Mouse (Mus musculus): Measurements from ENCODE around the gene 4430402I18Rik. TPM values are rescaled to one million over a fixed set of nuclear protein-coding genes. Genes with fewer than 3 reads are reported as not detected.

The 4430402I18Rik gene
- polyA plus RNA-seq, 1 experiment from 2014 or later, result 0.44 TPM

GRCm38 (mm10) chr19:28995366-28995765 is 27.8 kb upstream of the 4430402I18Rik start:
- Histone ChIP-seq H3K27me3 (no peaks in the 10 kb centered on the region), H3K27ac (no peak overlapping the region), H3K4me1 (replicated peaks) (peaks cover 9% of the 10 kb centered on the region), H3K4me3 (replicated peaks) (no peak overlapping the region), H3K9me3 (no peaks in the 10 kb centered on the region), H3K36me3 (peaks cover 58% of the 10 kb centered on the region), H3K4me2 (no peak overlapping the region), H3K9ac (replicated peaks) (no peak overlapping the region)
- WGBS, result 96% methylated on average over 5 of the region's 5 CpGs
- ATAC-seq (ENCODE audit: insufficient number of reproducible peaks, insufficient read depth, low FRiP score, low TSS enrichment, low read depth), result no peak

- Histone ChIP-seq H3K27ac (no peak overlapping the region), H3K4me2 (no peak overlapping the region), H3K4me1 (replicated peaks) (peaks cover 9% of the 10 kb centered on the region), H3K9me3 (no peaks in the 10 kb centered on the region), H3K27me3 (no peaks in the 10 kb centered on the region), H3K4me3 (replicated peaks) (no peak overlapping the region), H3K9ac (replicated peaks) (no peak overlapping the region), H3K36me3 (peaks cover 53% of the 10 kb centered on the region)
- 91% methylated on average over 7 of the region's 7 CpGs for WGBS
- no peak for ATAC-seq (ENCODE audit: insufficient number of reproducible peaks, insufficient read depth, low FRiP score, low TSS enrichment, low read depth)
These were observed 27.3 kb upstream of the 4430402I18Rik start for GRCm38 (mm10) chr19:28994870-28995269.

- peaks cover 39% of the 10 kb centered on the region for H3K36me3 ChIP-seq
- H3K27me3 ChIP-seq, result no peaks in the 10 kb centered on the region
- peak overlapping the region; percentile 90 for H3K4me3 ChIP-seq (replicated peaks)
- H3K27ac ChIP-seq, result no peak overlapping the region
- WGBS, result 70% methylated on average over 5 of the region's 5 CpGs
- H3K9me3 ChIP-seq, result no peaks in the 10 kb centered on the region
- H3K9ac ChIP-seq (replicated peaks), result peak overlapping the region; percentile 86; the same call in 1 of the 2 replicates
- H3K4me1 ChIP-seq (replicated peaks), result peaks cover 9% of the 10 kb centered on the region
- H3K4me2 ChIP-seq, result peak overlapping the region; percentile 67
- no peak for ATAC-seq (ENCODE audit: insufficient number of reproducible peaks, insufficient read depth, low FRiP score, low TSS enrichment, low read depth)
These were observed 23.8 kb upstream of the 4430402I18Rik start for GRCm38 (mm10) chr19:28991391-28991790.

- Histone ChIP-seq H3K27me3 (no peaks in the 10 kb centered on the region), H3K36me3 (peaks cover 33% of the 10 kb centered on the region), H3K4me2 (peak overlapping the region; percentile 67), H3K4me3 (replicated peaks) (peak overlapping the region; percentile 90), H3K9me3 (no peaks in the 10 kb centered on the region), H3K9ac (replicated peaks) (peak overlapping the region; percentile 86), H3K27ac (peak overlapping the region; percentile 92), H3K4me1 (replicated peaks) (peaks cover 9% of the 10 kb centered on the region)
- peak; percentile 9 for ATAC-seq (ENCODE audit: insufficient number of reproducible peaks, insufficient read depth, low FRiP score, low TSS enrichment, low read depth)
- WGBS, result 1% methylated on average over 40 of the region's 41 CpGs
These were observed 23.1 kb upstream of the 4430402I18Rik start for GRCm38 (mm10) chr19:28990590-28991221.

GRCm38 (mm10) chr19:28990194-28990589 is 22.6 kb upstream of the 4430402I18Rik start, which contains the start of gene Cdc37l1:
Gene Cdc37l1 (plus strand): TSS chr19:28990352.
- peaks cover 28% of the 10 kb centered on the region for H3K36me3 ChIP-seq
- peak; percentile 97 for ATAC-seq (ENCODE audit: insufficient number of reproducible peaks, insufficient read depth, low FRiP score, low TSS enrichment, low read depth)
- no peaks in the 10 kb centered on the region for H3K9me3 ChIP-seq
- H3K4me1 ChIP-seq (replicated peaks), result peaks cover 9% of the 10 kb centered on the region
- peak within 1 kb of the TSS; percentile 90 for H3K4me3 ChIP-seq (replicated peaks)
- H3K27ac ChIP-seq, result peak within 1 kb of the TSS; percentile 92
- peak within 1 kb of the TSS; percentile 86 for H3K9ac ChIP-seq (replicated peaks)
- peak within 1 kb of the TSS; percentile 67 for H3K4me2 ChIP-seq
- WGBS, result under 1% methylated on average over 37 of the region's 37 CpGs
- no peaks in the 10 kb centered on the region for H3K27me3 ChIP-seq

- Histone ChIP-seq H3K4me3 (replicated peaks) (peak overlapping the region; percentile 90), H3K4me1 (replicated peaks) (peaks cover 9% of the 10 kb centered on the region), H3K9me3 (no peaks in the 10 kb centered on the region), H3K27ac (peak overlapping the region; percentile 92; the same call in 1 of the 2 replicates), H3K4me2 (peak overlapping the region; percentile 67), H3K9ac (replicated peaks) (peak overlapping the region; percentile 86), H3K36me3 (peaks cover 21% of the 10 kb centered on the region), H3K27me3 (no peaks in the 10 kb centered on the region)
- ATAC-seq (ENCODE audit: insufficient number of reproducible peaks, insufficient read depth, low FRiP score, low TSS enrichment, low read depth), result no peak
- 63% methylated on average over 8 of the region's 8 CpGs for WGBS
These were observed 21.9 kb upstream of the 4430402I18Rik start for GRCm38 (mm10) chr19:28989515-28989914.

GRCm38 (mm10) chr19:28982617-28983016 is 15.0 kb upstream of the 4430402I18Rik start:
- H3K4me2 ChIP-seq, result no peak overlapping the region
- no peak for ATAC-seq (ENCODE audit: insufficient number of reproducible peaks, insufficient read depth, low FRiP score, low TSS enrichment, low read depth)
- no peaks in the 10 kb centered on the region for H3K9me3 ChIP-seq
- 76% methylated on average over 7 of the region's 7 CpGs for WGBS
- H3K9ac ChIP-seq (replicated peaks), result no peak overlapping the region
- no peaks in the 10 kb centered on the region for H3K4me1 ChIP-seq (replicated peaks)
- H3K27ac ChIP-seq, result no peak overlapping the region
- no peak overlapping the region for H3K4me3 ChIP-seq (replicated peaks)
- no peaks in the 10 kb centered on the region for H3K36me3 ChIP-seq
- no peaks in the 10 kb centered on the region for H3K27me3 ChIP-seq

GRCm38 (mm10) chr19:28974862-28975611 is 7.4 kb upstream of the 4430402I18Rik start:
- 19% methylated on average over 35 of the region's 35 CpGs for WGBS
- Histone ChIP-seq H3K27me3 (peaks cover 10% of the 10 kb centered on the region), H3K4me2 (peak overlapping the region; percentile 73), H3K9ac (replicated peaks) (no peak overlapping the region; the same call in 1 of the 2 replicates), H3K9me3 (no peaks in the 10 kb centered on the region), H3K27ac (no peak overlapping the region), H3K4me1 (replicated peaks) (no peaks in the 10 kb centered on the region), H3K36me3 (no peaks in the 10 kb centered on the region), H3K4me3 (replicated peaks) (peak overlapping the region; percentile 37)
- ATAC-seq (ENCODE audit: insufficient number of reproducible peaks, insufficient read depth, low FRiP score, low TSS enrichment, low read depth), result 0 out of 2 replicates have a peak, but pooled peaks have one; percentile 37

GRCm38 (mm10) chr19:28970251-28970650 is 2.7 kb upstream of the 4430402I18Rik start:
- no peaks in the 10 kb centered on the region for H3K9me3 ChIP-seq
- no peak for ATAC-seq (ENCODE audit: insufficient number of reproducible peaks, insufficient read depth, low FRiP score, low TSS enrichment, low read depth)
- peaks cover 10% of the 10 kb centered on the region for H3K27me3 ChIP-seq
- no peak overlapping the region for H3K4me2 ChIP-seq
- no peaks in the 10 kb centered on the region; the same call in none of the 2 replicates for H3K4me1 ChIP-seq (replicated peaks)
- H3K4me3 ChIP-seq (replicated peaks), result no peak overlapping the region
- no peaks in the 10 kb centered on the region for H3K36me3 ChIP-seq
- H3K9ac ChIP-seq (replicated peaks), result no peak overlapping the region
- 52% methylated on average over 11 of the region's 11 CpGs for WGBS
- H3K27ac ChIP-seq, result no peak overlapping the region

- no peak for ATAC-seq (ENCODE audit: insufficient number of reproducible peaks, insufficient read depth, low FRiP score, low TSS enrichment, low read depth)
- 79% methylated on average over 5 of the region's 5 CpGs for WGBS
- H3K9me3 ChIP-seq, result no peaks in the 10 kb centered on the region
- H3K4me1 ChIP-seq (replicated peaks), result peaks cover 7% of the 10 kb centered on the region
- no peaks in the 10 kb centered on the region for H3K36me3 ChIP-seq
- no peak overlapping the region for H3K9ac ChIP-seq (replicated peaks)
- H3K27me3 ChIP-seq, result peaks cover 4% of the 10 kb centered on the region
- no peak overlapping the region for H3K4me2 ChIP-seq
- H3K27ac ChIP-seq, result no peak overlapping the region
- H3K4me3 ChIP-seq (replicated peaks), result no peak overlapping the region
These were observed 1.6 kb upstream of the 4430402I18Rik start for GRCm38 (mm10) chr19:28969231-28969630.

GRCm38 (mm10) chr19:28968178-28968577 is 578 bp upstream of the 4430402I18Rik start:
- H3K27ac ChIP-seq, result no peak overlapping the region
- no peak overlapping the region for H3K4me2 ChIP-seq
- WGBS, result 77% methylated on average over 4 of the region's 4 CpGs
- no peak for ATAC-seq (ENCODE audit: insufficient number of reproducible peaks, insufficient read depth, low FRiP score, low TSS enrichment, low read depth)
- no peak overlapping the region for H3K4me3 ChIP-seq (replicated peaks)
- H3K27me3 ChIP-seq, result peaks cover 4% of the 10 kb centered on the region
- H3K4me1 ChIP-seq (replicated peaks), result peaks cover 7% of the 10 kb centered on the region
- no peak overlapping the region for H3K9ac ChIP-seq (replicated peaks)
- no peaks in the 10 kb centered on the region for H3K9me3 ChIP-seq
- no peaks in the 10 kb centered on the region for H3K36me3 ChIP-seq
